Mouse (Mus musculus): ENCODE data around the gene Nptx1. TPM values are rescaled to one million over a fixed set of nuclear protein-coding genes. Genes with fewer than 3 reads are reported as not detected.

Gene Nptx1
- total RNA-seq, 4 experiments from 2014 or later: 185 to 209 (median 199) TPM

GRCm38 (mm10) chr11:119496147-119496546, 51.4 kb downstream of the Nptx1 start:
- no peak for DNase-seq (ENCODE audit: low spot score in 2 of 2)

DNA sequence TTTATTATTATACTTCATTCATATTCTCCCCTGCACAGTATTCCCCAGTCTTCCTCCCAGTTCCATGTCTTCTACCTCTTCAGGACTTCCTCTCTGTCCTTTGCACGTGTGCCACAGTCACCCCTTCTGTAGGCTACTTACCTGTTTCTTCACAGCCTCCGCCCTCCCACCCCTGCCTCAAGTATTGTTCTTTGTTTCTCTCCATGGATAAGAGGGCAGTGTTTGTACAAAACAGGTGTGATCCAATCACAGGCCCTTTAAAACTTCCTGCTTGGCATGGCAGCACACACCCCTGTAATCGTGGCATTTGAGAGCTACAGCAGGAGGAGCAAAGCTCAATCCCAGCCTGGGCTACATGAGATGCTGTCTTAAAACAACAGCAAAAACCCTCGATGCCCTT, 54.0 kb downstream of the Nptx1 start:
- no peak for DNase-seq (ENCODE audit: low spot score in 2 of 2)

DNA sequence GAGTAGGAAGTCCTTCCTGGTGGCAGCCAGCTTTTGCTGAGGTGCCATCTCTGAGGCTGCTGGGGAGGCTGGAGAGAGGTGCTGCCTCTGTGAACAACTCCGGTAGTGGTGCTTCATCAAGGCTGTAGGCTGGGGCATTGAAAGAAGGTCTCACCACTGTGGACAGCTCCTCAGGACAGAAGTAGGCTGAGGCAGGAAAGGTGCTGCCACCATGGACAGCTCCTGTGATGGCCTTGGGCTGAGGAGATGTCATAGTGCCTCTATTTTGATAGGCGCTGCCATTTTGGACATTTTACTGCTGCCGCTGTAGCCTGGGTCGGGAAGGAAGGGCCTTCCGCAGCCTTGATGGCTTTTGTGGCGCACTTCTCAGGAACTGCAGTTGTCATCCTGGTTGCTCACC, 54.7 kb downstream of the Nptx1 start:
- no peak for DNase-seq (ENCODE audit: low spot score in 2 of 2)

DNA sequence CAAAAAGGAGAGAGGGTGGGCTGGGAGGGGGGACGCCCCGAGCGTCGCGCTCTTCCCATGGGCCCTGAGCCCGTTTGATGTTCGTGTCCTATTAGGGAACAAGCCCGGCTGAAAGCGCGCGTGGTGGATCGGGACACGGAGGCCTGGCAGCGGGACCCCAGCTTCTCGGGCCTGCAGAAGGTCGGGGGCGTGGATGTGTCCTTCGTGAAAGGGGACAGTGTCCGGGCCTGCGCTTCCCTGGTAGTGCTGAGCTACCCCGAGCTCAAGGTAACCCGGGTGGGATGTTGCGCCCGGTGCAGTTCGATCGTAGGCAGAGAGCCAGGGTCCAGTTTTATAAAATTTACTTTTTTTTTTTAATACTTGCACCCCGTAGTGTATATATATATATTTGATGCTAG, 55.9 kb downstream of the Nptx1 start:
- DNase-seq (ENCODE audit: low spot score in 2 of 2): no peak

- peak; percentile 94 to 99 for DNase-seq (ENCODE audit: low spot score in 2 of 2)
Observed at GRCm38 (mm10) chr11:119490861-119491689, 56.5 kb downstream of the Nptx1 start, which contains the start of gene Endov. Endov (plus strand) TSS chr11:119491347.

Other genes with a start within 250 kb of the Nptx1 start
- gene Eif4a3, start 247.7 kb downstream of the Nptx1 start, total RNA-seq (2022): 10 to 100 TPM; 79.6 to 92.5 (median 88.2) TPM
- under 1 TPM; 0.09 to 0.27 (median 0.19) TPM for gene Card14, start 240.0 kb downstream of the Nptx1 start, total RNA-seq (2022)
- gene Sgsh, start 192.2 kb downstream of the Nptx1 start, total RNA-seq (2022): 1 to 10 TPM; 4.5 to 5.5 (median 5.3) TPM
- gene Slc26a11, start 192.2 kb downstream of the Nptx1 start, total RNA-seq (2022): 1 to 10 TPM; 3.3 to 4.8 (median 3.8) TPM
- gene Rnf213, start 154.7 kb downstream of the Nptx1 start, total RNA-seq (2022): 1 to 10 TPM; 4.5 to 5.7 (median 5.5) TPM
- 10 to 100 TPM; 27.8 to 35.2 (median 32.8) TPM for gene Endov, start 56.4 kb downstream of the Nptx1 start, total RNA-seq (2022)
- 10 to 100 TPM; 57.5 to 65.0 (median 61.0) TPM for gene Rptor, start 55.2 kb upstream of the Nptx1 start, total RNA-seq (2022)

Data from left cerebral cortex, adult 8-10 months (tissue).